Mouse (Mus musculus): Measurements from ENCODE around the gene Shisa8. TPM values are rescaled to one million over a fixed set of nuclear protein-coding genes. Genes with fewer than 3 reads are reported as not detected.

Shisa8 gene
- polyA plus RNA-seq, 1 experiment: 0.06 TPM

GRCm38 (mm10) chr15:82158243-82159035 is 54.2 kb downstream of the Shisa8 start:
- no peak overlapping the region for H3K4me3 ChIP-seq (ENCODE audit: insufficient read depth, poor library complexity, severe bottlenecking)
- no peaks in the 10 kb centered on the region for H3K27me3 ChIP-seq (ENCODE audit: control insufficient read depth, insufficient read depth, insufficient read length)
- TF ChIP-seq MAX (IDR thresholded peaks at IDR 0.05): no peak
- no peak for TF ChIP-seq CTCF (IDR thresholded peaks at IDR 0.05; ENCODE audit: control insufficient read depth, insufficient read depth, insufficient read length)
- TF ChIP-seq USF1 (IDR thresholded peaks at IDR 0.05; ENCODE audit: low read depth): no peak
- TF ChIP-seq MYOD1 (IDR thresholded peaks at IDR 0.05; ENCODE audit: control insufficient read depth, insufficient read length, low read depth): no peak
- no peak for TF ChIP-seq CEBPB (IDR thresholded peaks at IDR 0.05; ENCODE audit: low read depth)
- TF ChIP-seq MYOG (IDR thresholded peaks at IDR 0.05; ENCODE audit: control insufficient read depth, extremely low read depth, insufficient read length): no peak
- TF ChIP-seq FOSL1 (IDR thresholded peaks at IDR 0.05; ENCODE audit: insufficient read depth, low read length, poor library complexity, severe bottlenecking): no peak
- H3ac ChIP-seq (ENCODE audit: control insufficient read depth, insufficient read length, low read depth): no peak overlapping the region
- H3K36me3 ChIP-seq (ENCODE audit: control insufficient read depth, insufficient read depth): peaks cover 16% of the 10 kb centered on the region
- H3K79me3 ChIP-seq (ENCODE audit: low read depth): peaks cover 99% of the 10 kb centered on the region
- peaks cover 100% of the 10 kb centered on the region for H3K79me2 ChIP-seq (ENCODE audit: control insufficient read depth, insufficient read depth)

- Histone ChIP-seq H3K4me3 (ENCODE audit: insufficient read depth, poor library complexity, severe bottlenecking) (no peak overlapping the region), H3K79me2 (ENCODE audit: control insufficient read depth, insufficient read depth) (peaks cover 100% of the 10 kb centered on the region), H3K79me3 (ENCODE audit: low read depth) (peaks cover 100% of the 10 kb centered on the region), H3K36me3 (ENCODE audit: control insufficient read depth, insufficient read depth) (peaks cover 21% of the 10 kb centered on the region), H3K27me3 (ENCODE audit: control insufficient read depth, insufficient read depth, insufficient read length) (no peaks in the 10 kb centered on the region), H3ac (ENCODE audit: control insufficient read depth, insufficient read length, low read depth) (no peak overlapping the region)
- TF ChIP-seq USF1 (IDR thresholded peaks at IDR 0.05; ENCODE audit: low read depth) (no peak), MAX (IDR thresholded peaks at IDR 0.05) (no peak), CEBPB (IDR thresholded peaks at IDR 0.05; ENCODE audit: low read depth) (no peak), FOSL1 (IDR thresholded peaks at IDR 0.05; ENCODE audit: insufficient read depth, low read length, poor library complexity, severe bottlenecking) (no peak), CTCF (IDR thresholded peaks at IDR 0.05; ENCODE audit: control insufficient read depth, insufficient read depth, insufficient read length) (no peak), MYOD1 (IDR thresholded peaks at IDR 0.05; ENCODE audit: control insufficient read depth, insufficient read length, low read depth) (no peak), MYOG (IDR thresholded peaks at IDR 0.05; ENCODE audit: control insufficient read depth, extremely low read depth, insufficient read length) (no peak)
These were observed 55.7 kb downstream of the Shisa8 start for GRCm38 (mm10) chr15:82156902-82157301.

GRCm38 (mm10) chr15:82156298-82156697 is 56.3 kb downstream of the Shisa8 start:
- Histone ChIP-seq H3K79me3 (ENCODE audit: low read depth) (peaks cover 100% of the 10 kb centered on the region), H3K4me3 (ENCODE audit: insufficient read depth, poor library complexity, severe bottlenecking) (no peak overlapping the region), H3K36me3 (ENCODE audit: control insufficient read depth, insufficient read depth) (peaks cover 22% of the 10 kb centered on the region), H3ac (ENCODE audit: control insufficient read depth, insufficient read length, low read depth) (no peak overlapping the region), H3K79me2 (ENCODE audit: control insufficient read depth, insufficient read depth) (peaks cover 100% of the 10 kb centered on the region), H3K27me3 (ENCODE audit: control insufficient read depth, insufficient read depth, insufficient read length) (no peaks in the 10 kb centered on the region)
- TF ChIP-seq CTCF (IDR thresholded peaks at IDR 0.05; ENCODE audit: control insufficient read depth, insufficient read depth, insufficient read length) (no peak), MYOG (IDR thresholded peaks at IDR 0.05; ENCODE audit: control insufficient read depth, extremely low read depth, insufficient read length) (no peak), CEBPB (IDR thresholded peaks at IDR 0.05; ENCODE audit: low read depth) (no peak), FOSL1 (IDR thresholded peaks at IDR 0.05; ENCODE audit: insufficient read depth, low read length, poor library complexity, severe bottlenecking) (no peak), MYOD1 (IDR thresholded peaks at IDR 0.05; ENCODE audit: control insufficient read depth, insufficient read length, low read depth) (no peak)

Small RNA genes within 50 kb of the gene (microRNA-seq; reads per million reads assigned to microRNA genes)
- 191 reads per million, percentile 77 among the genes with 10 or more reads in this experiment for gene Mir33 (ENCODE audit: borderline microRNAs expressed)

Other genes with a start within 250 kb of the Shisa8 start
- not detected for gene 1700029P11Rik, start 232.3 kb downstream of the Shisa8 start, polyA plus RNA-seq (2012; fragmentation: generic; extraction: Trizol)
- gene Xrcc6, start 225.0 kb downstream of the Shisa8 start, polyA plus RNA-seq (2012; fragmentation: generic; extraction: Trizol): 53.7 TPM
- 56.6 TPM for gene Desi1, start 179.0 kb downstream of the Shisa8 start, polyA plus RNA-seq (2012; fragmentation: generic; extraction: Trizol)
- gene Snu13, start 165.2 kb downstream of the Shisa8 start, polyA plus RNA-seq (2012; fragmentation: generic; extraction: Trizol): 238 TPM
- not detected for gene 4930407I10Rik, start 153.7 kb downstream of the Shisa8 start, polyA plus RNA-seq (2012; fragmentation: generic; extraction: Trizol)
- gene Mei1, start 142.8 kb downstream of the Shisa8 start, polyA plus RNA-seq (2012; fragmentation: generic; extraction: Trizol): not detected
- gene Ccdc134, start 84.9 kb downstream of the Shisa8 start, polyA plus RNA-seq (2012; fragmentation: generic; extraction: Trizol): 20.2 TPM
- 180 TPM for gene Srebf2, start 65.6 kb downstream of the Shisa8 start, polyA plus RNA-seq (2012; fragmentation: generic; extraction: Trizol)
- gene Tnfrsf13c, start 11.6 kb upstream of the Shisa8 start, polyA plus RNA-seq (2012; fragmentation: generic; extraction: Trizol): 0.16 TPM
- gene Cenpm, start 31.9 kb upstream of the Shisa8 start, polyA plus RNA-seq (2012; fragmentation: generic; extraction: Trizol): 46.3 TPM
- gene 1500009C09Rik, start 39.6 kb upstream of the Shisa8 start, polyA plus RNA-seq (2012; fragmentation: generic; extraction: Trizol): not detected
- gene Sept3, start 62.1 kb upstream of the Shisa8 start, polyA plus RNA-seq (2012; fragmentation: generic; extraction: Trizol): 0.06 TPM
- not detected for gene Wbp2nl, start 86.1 kb upstream of the Shisa8 start, polyA plus RNA-seq (2012; fragmentation: generic; extraction: Trizol)
- gene Naga, start 126.1 kb upstream of the Shisa8 start, polyA plus RNA-seq (2012; fragmentation: generic; extraction: Trizol): 20.9 TPM
- 0.02 TPM for gene Pheta2, start 126.1 kb upstream of the Shisa8 start, polyA plus RNA-seq (2012; fragmentation: generic; extraction: Trizol)
- gene Smdt1, start 126.1 kb upstream of the Shisa8 start, polyA plus RNA-seq (2012; fragmentation: generic; extraction: Trizol): 481 TPM
- 385 TPM for gene Ndufa6, start 141.5 kb upstream of the Shisa8 start, polyA plus RNA-seq (2012; fragmentation: generic; extraction: Trizol)
- 0.06 TPM for gene Cyp2d22, start 167.4 kb upstream of the Shisa8 start, polyA plus RNA-seq (2012; fragmentation: generic; extraction: Trizol)
- not detected for gene Cyp2d11, start 181.2 kb upstream of the Shisa8 start, polyA plus RNA-seq (2012; fragmentation: generic; extraction: Trizol)
- gene Cyp2d10, start 194.4 kb upstream of the Shisa8 start, polyA plus RNA-seq (2012; fragmentation: generic; extraction: Trizol): not detected
- not detected for gene Cyp2d9, start 220.6 kb upstream of the Shisa8 start, polyA plus RNA-seq (2012; fragmentation: generic; extraction: Trizol)